Mouse (Mus musculus) stomach, postnatal 0 days (tissue): ENCODE data around the gene Dhcr24.

Source experiments
- CTCF ChIP-seq: IDR thresholded peaks from 2 replicates; pipeline ENCODE4 v1.5.1; 2016; ENCODE audit warnings: antibody characterized with exemption, low read depth, mild to moderate bottlenecking, moderate library complexity
- EP300 ChIP-seq: optimal IDR thresholded peaks from 2 replicates; pipeline ENCODE3; 2016; ENCODE audit warnings: antibody characterized with exemption

- no peak for TF ChIP-seq CTCF
- TF ChIP-seq EP300, result no peak
Measured at GRCm38 (mm10) chr4:106548113-106548512, 12.7 kb upstream of the Dhcr24 start.
